Mouse (Mus musculus) neural tube, embryonic 14.5 days (tissue): ENCODE results near the gene Chml. TPM values are rescaled to one million over a fixed set of nuclear protein-coding genes. Genes with fewer than 3 reads are reported as not detected.
A peak's percentile ranks its signal among the peaks of the same experiment; 100 is the strongest.

ENCODE experiments used
- ATAC-seq: fragments of 200-750 bp; cut with Nextera tagmentation; 2 replicates; pipeline ENCODE4 v1.8.0; 2017; ENCODE audit warnings: low read depth, mild to moderate bottlenecking, moderate TSS enrichment, moderate library complexity
- H3K27ac ChIP-seq: fragments of 300-500 bp; sonication (generic); 2 replicates; pipeline ENCODE4 v1.5.1; 2014; ENCODE audit warnings: low read depth, mild to moderate bottlenecking, control low read depth, low read length, moderate library complexity, mixed read lengths
- H3K27me3 ChIP-seq: fragments of 300-500 bp; sonication (generic); 2 replicates; pipeline ENCODE4 v1.6.1; 2014; ENCODE audit warnings: low read length; ENCODE audit not compliant: control insufficient read depth, insufficient read depth
- H3K36me3 ChIP-seq: fragments of 300-500 bp; sonication (generic); 2 replicates; pipeline ENCODE4 v1.6.1; 2014; ENCODE audit warnings: low read length, mixed read lengths; ENCODE audit not compliant: control insufficient read depth, insufficient read depth
- H3K4me1 ChIP-seq: fragments of 300-500 bp; sonication (generic); 2 replicates; pipeline ENCODE4 v1.6.1; 2014; ENCODE audit warnings: low read length; ENCODE audit not compliant: control insufficient read depth, insufficient read depth
- H3K4me2 ChIP-seq: fragments of 300-500 bp; sonication (generic); 2 replicates; pipeline ENCODE4 v1.6.1; 2014; ENCODE audit warnings: mild to moderate bottlenecking, low read depth, low read length, control low read depth
- H3K4me3 ChIP-seq: fragments of 300-500 bp; sonication (generic); 2 replicates; pipeline ENCODE4 v1.5.1; 2014; ENCODE audit warnings: low read depth, low read length, control low read depth, mixed read lengths
- H3K9ac ChIP-seq: fragments of 300-500 bp; sonication (generic); replicated peaks from 2 replicates; pipeline ENCODE4 v1.6.1; 2014; ENCODE audit warnings: low read depth, mild to moderate bottlenecking, control low read depth, low read length, mixed read lengths
- H3K9me3 ChIP-seq: fragments of 300-500 bp; sonication (generic); 2 replicates; pipeline ENCODE4 v1.6.1; 2016; ENCODE audit warnings: low read length; ENCODE audit not compliant: control insufficient read depth
- WGBS: fragments of 180-500 bp; shearing (Covaris S2); extraction: QIAGEN DNeasy Blood & Tissue Kit; methylation state at CpG from one replicate; pipeline ENCODE4 v1.1.7; 2014; 5-methylcytosine and 5-hydroxymethylcytosine counted together
- polyA plus RNA-seq: library from polyadenylated mRNA; unstranded; fragments of >200 nt; fragmentation: Nextera tagmentation; extraction: Ambion mirVana; gene quantifications from 2 replicates; pipeline ENCODE4 v1.2.1, GENCODE M21; 2014

The Chml gene
- polyA plus RNA-seq, 1 experiment from 2014 or later, result 5.6 TPM

GRCm38 (mm10) chr1:175698293-175698692 is 5.6 kb upstream of the Chml start, which contains the start of gene Wdr64:
TSS of gene Wdr64 (plus strand) at chr1:175698593.
- H3K4me2 ChIP-seq, result no peak within 1 kb of the TSS
- no peaks in the 10 kb centered on the region for H3K36me3 ChIP-seq
- H3K4me1 ChIP-seq, result no peaks in the 10 kb centered on the region
- H3K9ac ChIP-seq, result no peak within 1 kb of the TSS
- ATAC-seq, result no peak
- no peak within 1 kb of the TSS for H3K27ac ChIP-seq
- no peaks in the 10 kb centered on the region for H3K27me3 ChIP-seq
- WGBS, result 100% methylated on average over 1 of the region's 1 CpGs
- no peaks in the 10 kb centered on the region for H3K9me3 ChIP-seq
- no peak within 1 kb of the TSS for H3K4me3 ChIP-seq

- WGBS, result 43% methylated on average over 12 of the region's 12 CpGs
- ATAC-seq, result peak; percentile 8; the same call in 1 of the 2 replicates
- Histone ChIP-seq H3K27me3 (no peaks in the 10 kb centered on the region), H3K27ac (no peak overlapping the region), H3K9me3 (no peaks in the 10 kb centered on the region), H3K4me1 (peaks cover 6% of the 10 kb centered on the region), H3K36me3 (no peaks in the 10 kb centered on the region), H3K4me3 (peak overlapping the region; percentile 72), H3K9ac (no peak overlapping the region), H3K4me2 (peak overlapping the region; percentile 87)
Observed at GRCm38 (mm10) chr1:175693429-175693960, 794 bp upstream of the Chml start.

- Histone ChIP-seq H3K4me2 (peak overlapping the region; percentile 87), H3K36me3 (no peaks in the 10 kb centered on the region), H3K27me3 (no peaks in the 10 kb centered on the region), H3K9ac (no peak overlapping the region), H3K27ac (no peak overlapping the region), H3K4me3 (peak overlapping the region; percentile 72), H3K4me1 (peaks cover 6% of the 10 kb centered on the region), H3K9me3 (no peaks in the 10 kb centered on the region)
- ATAC-seq, result no peak
- WGBS, result under 1% methylated on average over 17 of the region's 17 CpGs
Observed at GRCm38 (mm10) chr1:175692997-175693361, 278 bp upstream of the Chml start.

- Histone ChIP-seq H3K27me3 (no peaks in the 10 kb centered on the region), H3K4me1 (peaks cover 6% of the 10 kb centered on the region), H3K4me3 (peak overlapping the region; percentile 72), H3K9me3 (no peaks in the 10 kb centered on the region), H3K27ac (peak overlapping the region; percentile 82), H3K36me3 (no peaks in the 10 kb centered on the region), H3K4me2 (peak overlapping the region; percentile 87), H3K9ac (peak overlapping the region; percentile 66)
- under 1% methylated on average over 22 of the region's 22 CpGs for WGBS
- no peak for ATAC-seq
Observed at GRCm38 (mm10) chr1:175691686-175692245, 935 bp downstream of the Chml start.

- Histone ChIP-seq H3K27me3 (no peaks in the 10 kb centered on the region), H3K9me3 (no peaks in the 10 kb centered on the region), H3K36me3 (no peaks in the 10 kb centered on the region), H3K27ac (no peak overlapping the region), H3K9ac (no peak overlapping the region), H3K4me3 (no peak overlapping the region), H3K4me2 (no peak overlapping the region), H3K4me1 (no peaks in the 10 kb centered on the region)
- WGBS, result 89% methylated on average over 6 of the region's 6 CpGs
- no peak for ATAC-seq
Observed at GRCm38 (mm10) chr1:175680995-175681394, 11.7 kb downstream of the Chml start.

GRCm38 (mm10) chr1:175677459-175677858 is 15.2 kb downstream of the Chml start:
- no peak overlapping the region for H3K4me2 ChIP-seq
- WGBS, result 90% methylated on average over 6 of the region's 6 CpGs
- no peak overlapping the region for H3K27ac ChIP-seq
- no peak for ATAC-seq
- no peaks in the 10 kb centered on the region for H3K27me3 ChIP-seq
- H3K4me3 ChIP-seq, result no peak overlapping the region
- H3K36me3 ChIP-seq, result no peaks in the 10 kb centered on the region
- no peaks in the 10 kb centered on the region for H3K9me3 ChIP-seq
- no peaks in the 10 kb centered on the region for H3K4me1 ChIP-seq
- no peak overlapping the region for H3K9ac ChIP-seq

- Histone ChIP-seq H3K4me3 (no peak overlapping the region), H3K27ac (no peak overlapping the region), H3K9ac (no peak overlapping the region), H3K36me3 (no peaks in the 10 kb centered on the region), H3K27me3 (no peaks in the 10 kb centered on the region), H3K9me3 (no peaks in the 10 kb centered on the region), H3K4me2 (no peak overlapping the region), H3K4me1 (no peaks in the 10 kb centered on the region)
- no peak for ATAC-seq
- WGBS, result 93% methylated on average over 6 of the region's 6 CpGs
Observed at GRCm38 (mm10) chr1:175675116-175675515, 17.6 kb downstream of the Chml start.

GRCm38 (mm10) chr1:175673563-175674325 is 19.0 kb downstream of the Chml start:
- no peak overlapping the region for H3K9ac ChIP-seq
- no peaks in the 10 kb centered on the region for H3K27me3 ChIP-seq
- ATAC-seq, result no peak
- no peak overlapping the region for H3K4me2 ChIP-seq
- 86% methylated on average over 7 of the region's 7 CpGs for WGBS
- H3K4me3 ChIP-seq, result no peak overlapping the region
- no peaks in the 10 kb centered on the region for H3K4me1 ChIP-seq
- H3K36me3 ChIP-seq, result no peaks in the 10 kb centered on the region
- no peak overlapping the region for H3K27ac ChIP-seq
- no peaks in the 10 kb centered on the region for H3K9me3 ChIP-seq

- ATAC-seq, result 0 out of 2 replicates have a peak, but pooled peaks have one; percentile 16
- 41% methylated on average over 1 of the region's 1 CpGs for WGBS
- H3K27ac ChIP-seq, result no peak overlapping the region
- H3K4me1 ChIP-seq, result no peaks in the 10 kb centered on the region
- H3K4me2 ChIP-seq, result no peak overlapping the region
- H3K9ac ChIP-seq, result no peak overlapping the region
- no peaks in the 10 kb centered on the region for H3K9me3 ChIP-seq
- H3K27me3 ChIP-seq, result no peaks in the 10 kb centered on the region
- no peaks in the 10 kb centered on the region for H3K36me3 ChIP-seq
- H3K4me3 ChIP-seq, result no peak overlapping the region
Observed at GRCm38 (mm10) chr1:175671626-175672025, 21.1 kb downstream of the Chml start.
